Mouse (Mus musculus) neural tube, embryonic 10.5 days (tissue): ENCODE results near the gene Eml1.
A peak's percentile ranks its signal among the peaks of the same experiment; 100 is the strongest.

ENCODE experiments used
- DNase-seq: peaks from one replicate; pipeline ENCODE4 v3.0.0-alpha.2; 2017; ENCODE audit warnings: low spot score; ENCODE audit errors: extremely low spot score

The Eml1 gene

DNA sequence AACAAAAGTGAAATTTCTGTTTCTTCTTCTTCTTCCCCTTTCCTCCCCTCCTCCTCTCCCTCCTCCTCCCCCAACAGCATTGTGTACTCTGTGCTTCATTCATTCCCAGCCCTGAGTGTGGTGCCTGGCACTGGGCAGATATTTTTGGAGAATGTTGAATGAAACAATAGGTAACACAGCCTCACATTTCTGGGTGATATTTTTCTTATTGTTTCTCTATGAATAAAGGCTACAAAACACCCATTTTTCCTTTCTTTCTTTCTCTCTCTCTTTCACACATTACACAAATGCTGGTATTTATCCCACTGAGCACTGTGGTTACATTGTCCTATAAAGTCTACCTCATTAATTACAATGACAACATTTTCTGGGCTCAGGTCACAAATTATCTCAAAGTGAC, 48.8 kb downstream of the Eml1 start:
- no peak for DNase-seq

DNA sequence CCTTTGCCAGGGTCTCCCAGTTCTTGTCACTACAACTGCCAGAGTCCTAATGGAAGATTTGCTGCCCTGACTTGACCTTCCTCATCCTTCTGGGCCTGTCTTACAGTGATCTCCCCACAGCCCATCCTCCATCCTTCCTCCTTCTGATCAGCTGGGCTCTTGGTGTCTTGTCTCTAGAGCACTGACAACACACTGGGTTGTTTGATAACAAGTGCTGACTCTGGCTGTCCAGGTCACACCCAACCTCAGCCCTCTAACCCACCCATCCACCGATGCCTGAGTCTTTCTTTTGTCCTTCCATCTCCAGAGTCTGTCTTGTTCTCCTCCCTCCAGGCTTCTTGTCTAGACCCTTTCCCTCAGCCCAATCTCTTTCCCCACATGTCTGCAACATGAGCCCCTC, 50.7 kb downstream of the Eml1 start:
- no peak for DNase-seq

DNA sequence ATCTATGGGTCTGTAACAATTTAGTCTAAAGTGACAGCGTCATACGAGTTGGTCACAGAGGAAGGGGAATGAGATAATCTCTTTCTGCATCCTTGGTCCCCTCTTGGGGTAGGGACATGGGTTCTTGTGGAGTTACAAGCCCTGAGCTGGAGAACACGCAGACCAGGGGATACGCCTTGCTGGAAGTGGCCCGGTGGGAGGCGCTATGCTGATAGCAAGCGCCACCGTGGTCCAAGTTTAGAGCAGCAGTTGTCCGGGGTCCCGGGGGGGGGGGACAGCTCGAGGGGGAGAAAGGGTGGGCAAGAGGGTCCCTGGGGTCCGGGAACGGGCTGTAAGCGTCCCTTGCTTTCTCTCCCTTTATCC, 51.7 kb downstream of the Eml1 start:
- no peak for DNase-seq

DNA sequence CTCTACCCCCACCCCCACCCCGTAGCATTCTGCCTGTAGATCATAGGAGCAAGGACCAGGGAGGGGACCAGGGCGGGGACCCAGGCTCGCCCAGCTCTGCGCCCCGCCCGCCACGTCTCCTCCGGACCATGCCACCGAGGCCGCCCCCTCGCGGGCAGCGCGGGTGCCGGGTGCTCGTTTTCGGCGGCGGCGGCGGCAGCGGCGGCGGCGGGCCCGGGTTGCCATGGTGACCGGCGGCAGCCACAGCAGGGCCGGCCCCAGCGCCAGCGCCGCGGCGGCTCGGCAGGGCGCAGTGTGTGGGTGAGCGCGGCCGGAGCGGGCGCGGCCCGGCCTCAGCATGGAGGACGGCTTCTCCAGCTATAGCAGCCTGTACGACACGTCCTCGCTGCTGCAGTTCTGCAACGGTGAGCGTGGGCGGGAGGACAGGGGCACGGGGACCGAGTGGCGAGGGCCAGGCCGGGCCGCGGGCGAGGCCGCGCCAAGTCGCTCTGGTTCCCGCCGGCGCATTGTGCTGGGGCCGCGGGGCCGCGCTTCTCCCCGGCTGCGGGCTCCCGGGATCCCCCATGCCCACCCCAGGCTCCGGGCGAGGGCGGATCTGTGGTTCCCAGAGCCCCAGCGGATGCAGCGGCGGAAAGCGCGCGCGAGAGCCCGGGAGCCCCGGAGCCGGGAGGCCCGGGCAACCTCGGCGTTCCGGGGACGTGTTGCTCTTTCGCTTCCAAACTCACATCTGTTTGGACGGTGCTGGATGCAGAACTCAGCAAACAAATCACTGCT, 52.3 kb downstream of the Eml1 start:
- DNase-seq = peak; percentile 95

GRCm38 (mm10) chr12:108430964-108431363, 60.2 kb downstream of the Eml1 start:
- no peak for DNase-seq

- DNase-seq = no peak
Observed at GRCm38 (mm10) chr12:108431714-108432113, 61.0 kb downstream of the Eml1 start.

GRCm38 (mm10) chr12:108432578-108432977, 61.8 kb downstream of the Eml1 start:
- no peak for DNase-seq

DNA sequence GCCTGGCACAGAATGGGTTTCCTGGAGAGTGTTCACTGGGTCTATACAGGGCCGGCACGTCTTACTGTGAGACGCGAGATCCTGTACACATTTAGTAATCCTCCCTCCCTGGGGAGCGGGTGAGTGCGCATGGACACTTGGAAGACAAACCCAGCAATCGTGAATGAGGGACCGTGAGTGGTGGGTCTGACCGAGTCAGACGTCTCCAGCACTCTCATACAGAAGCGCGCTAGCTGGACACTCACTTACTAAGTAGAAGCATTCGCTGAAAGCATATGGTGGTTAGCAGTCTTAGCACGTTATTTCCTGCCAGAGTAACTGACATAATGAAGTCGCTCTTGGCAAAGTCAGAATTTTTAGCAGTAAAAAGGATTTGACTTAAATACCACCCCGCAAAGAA, 62.3 kb downstream of the Eml1 start:
- DNase-seq = no peak

DNA sequence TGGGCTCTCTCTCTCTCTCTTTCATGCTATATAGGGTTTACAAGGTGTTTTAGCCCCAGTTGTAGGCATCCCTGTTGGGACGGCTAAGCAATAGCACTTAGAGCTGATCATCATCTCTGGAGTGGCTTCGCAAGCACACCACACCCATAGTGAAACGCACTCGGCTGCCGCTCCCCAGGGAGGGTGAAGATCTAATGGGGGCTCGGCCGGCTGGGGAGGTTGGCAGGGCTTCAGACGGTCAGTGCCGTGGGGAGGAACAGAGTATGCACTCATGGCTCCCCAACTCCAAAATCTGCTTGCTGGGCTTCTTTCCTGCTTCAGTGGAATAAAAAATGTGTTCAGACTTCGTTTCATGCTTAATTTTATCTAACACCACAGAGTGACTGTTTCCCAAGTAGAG, 62.7 kb downstream of the Eml1 start:
- no peak for DNase-seq

- no peak for DNase-seq
Observed at GRCm38 (mm10) chr12:108435444-108436015, 64.8 kb downstream of the Eml1 start.

DNA sequence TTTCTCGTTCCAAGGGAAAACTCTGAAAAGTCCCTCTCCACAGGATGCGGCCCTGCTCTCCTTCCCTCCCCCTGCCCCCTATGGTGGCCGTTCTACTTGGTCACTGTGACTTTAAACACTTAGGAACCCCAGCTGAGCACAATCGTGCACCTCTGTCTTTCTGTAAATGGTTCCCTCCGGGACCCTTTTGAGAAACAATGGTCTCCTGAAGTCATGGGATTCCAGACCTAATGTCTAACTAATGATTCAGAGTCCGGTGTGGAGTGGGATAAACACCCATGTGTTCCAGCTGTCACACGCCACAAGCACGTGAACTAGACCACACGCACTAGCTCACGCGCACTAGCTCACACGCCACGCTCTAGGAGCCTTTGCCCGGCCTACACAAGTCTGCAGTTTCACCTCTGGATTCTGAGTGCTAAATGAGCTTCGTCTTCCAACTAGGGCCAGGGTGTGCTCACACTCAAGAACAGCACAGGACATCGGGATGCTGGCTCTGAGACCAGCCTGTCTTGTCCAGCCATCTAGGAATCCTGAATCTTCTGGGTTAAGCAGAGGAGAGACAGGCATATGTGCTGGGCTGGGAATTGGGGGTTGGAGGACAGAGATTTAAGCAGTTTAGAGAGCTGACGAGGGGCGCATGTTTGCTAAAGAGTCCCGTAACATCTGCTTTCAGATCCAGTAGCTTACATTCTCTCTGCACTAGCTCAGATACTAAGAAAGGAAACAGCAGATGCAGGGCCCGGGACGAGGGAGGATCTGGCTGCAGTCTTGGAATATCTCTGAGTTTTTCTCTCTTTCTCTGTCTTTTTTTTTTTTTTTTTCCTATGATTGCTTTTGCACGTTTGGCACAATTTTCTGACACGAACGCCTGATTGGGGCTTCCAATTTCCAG, 65.5 kb downstream of the Eml1 start:
- DNase-seq = no peak

DNA sequence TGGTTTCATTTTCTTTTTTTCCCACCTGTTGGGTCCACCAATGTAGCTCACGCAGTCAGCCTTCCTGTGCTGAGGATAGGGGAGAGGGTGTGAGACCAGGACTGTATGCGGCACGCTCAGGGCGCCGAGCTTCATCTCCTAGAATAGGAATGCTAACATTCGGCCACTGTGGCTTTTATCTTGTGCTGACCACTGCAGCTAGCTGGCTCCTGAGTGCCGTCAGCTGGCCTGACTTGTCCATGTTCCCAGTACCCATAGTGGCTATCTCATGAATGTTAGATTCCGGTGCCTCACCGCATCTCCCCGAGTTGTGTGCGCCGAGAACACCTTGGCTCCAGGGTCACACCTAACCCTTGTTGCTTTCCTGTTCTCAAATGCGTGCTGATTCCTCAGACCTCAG, 66.7 kb downstream of the Eml1 start:
- no peak for DNase-seq

DNA sequence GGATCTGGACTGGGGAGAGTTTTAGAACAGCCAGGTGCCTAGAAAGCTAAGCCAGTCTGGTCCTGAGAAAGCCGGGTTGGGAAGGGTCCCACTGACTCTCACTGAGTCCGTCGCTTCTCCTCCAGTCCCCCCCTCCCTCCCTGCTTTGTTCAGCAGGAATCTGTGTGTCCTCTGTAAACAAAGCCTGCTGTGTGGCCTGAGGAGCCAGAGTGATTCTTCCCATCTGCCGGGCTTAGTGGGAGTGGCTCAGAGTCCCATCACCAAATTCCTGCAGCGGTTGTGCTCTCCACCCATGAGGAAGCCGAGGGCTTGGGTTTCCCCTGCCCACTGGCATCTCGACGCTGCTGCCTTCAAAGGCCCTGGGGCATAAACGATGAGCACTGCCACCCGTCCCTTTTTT, 72.5 kb downstream of the Eml1 start:
- peak; percentile 65 for DNase-seq

- no peak for DNase-seq
Observed at GRCm38 (mm10) chr12:108443708-108444107, 73.0 kb downstream of the Eml1 start.

DNA sequence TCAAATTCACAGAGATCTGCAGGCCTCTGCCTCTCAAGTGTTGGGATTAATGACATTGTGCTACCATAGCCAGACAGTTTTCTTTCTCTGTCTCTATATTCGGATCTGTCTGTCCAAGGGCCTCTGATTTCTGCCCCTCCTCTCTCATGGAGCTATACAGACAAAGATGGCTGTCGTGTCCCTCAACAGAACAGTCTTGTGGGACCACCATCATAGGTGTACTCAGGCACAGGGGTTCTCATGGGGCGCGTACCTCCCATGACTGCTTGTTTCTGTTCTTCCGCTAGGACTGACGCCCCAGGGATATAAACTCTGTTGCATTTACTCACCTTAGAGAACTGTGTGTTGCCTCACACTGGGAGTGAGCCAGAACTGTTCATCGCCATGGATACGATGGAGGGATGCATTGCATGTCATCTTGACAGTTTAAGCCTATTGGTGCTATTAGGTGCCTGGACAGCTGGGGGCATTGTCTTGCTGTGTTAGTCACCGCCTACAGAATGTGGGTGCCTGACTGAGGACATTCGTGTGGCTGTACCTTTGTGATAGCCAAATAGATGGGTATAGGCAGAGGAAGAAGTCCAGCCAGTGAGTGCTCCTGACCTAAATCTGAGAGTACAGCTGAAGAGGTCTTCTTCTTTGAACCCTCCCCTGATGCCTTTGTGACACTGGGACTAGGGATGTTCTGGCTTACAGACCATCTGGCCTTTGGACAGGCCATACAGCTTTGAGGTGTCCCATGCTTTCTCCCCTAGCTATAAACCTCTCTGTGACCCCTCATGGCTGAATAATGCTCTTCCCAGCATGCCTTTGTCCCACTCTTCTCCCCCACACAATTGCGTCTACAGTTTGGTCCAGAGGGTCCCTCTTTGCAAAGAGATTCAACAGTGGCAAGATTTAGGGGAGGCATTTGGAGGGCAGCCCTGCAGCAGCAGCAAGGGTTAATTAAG, 73.7 kb downstream of the Eml1 start:
- peak; percentile 49 for DNase-seq

DNA sequence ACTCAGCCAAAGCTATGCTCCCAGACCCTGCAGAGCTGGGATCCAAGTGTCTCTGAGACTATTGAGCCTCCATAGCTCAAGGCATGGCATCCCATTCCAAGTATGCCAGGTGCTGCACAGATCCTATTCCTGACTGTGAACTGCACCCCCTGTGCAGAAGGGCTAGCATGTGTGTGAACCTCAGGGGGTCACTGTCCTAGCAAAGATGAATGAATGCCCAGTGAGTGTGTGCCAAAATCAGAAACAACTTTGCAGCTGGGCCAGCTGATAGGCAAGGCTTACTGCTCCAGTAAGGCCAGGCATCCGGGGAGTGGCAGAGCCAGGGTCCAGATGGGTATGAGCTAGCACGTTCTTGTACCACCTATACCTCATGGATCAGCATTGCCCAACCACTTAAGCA, 76.0 kb downstream of the Eml1 start:
- DNase-seq = no peak

DNA sequence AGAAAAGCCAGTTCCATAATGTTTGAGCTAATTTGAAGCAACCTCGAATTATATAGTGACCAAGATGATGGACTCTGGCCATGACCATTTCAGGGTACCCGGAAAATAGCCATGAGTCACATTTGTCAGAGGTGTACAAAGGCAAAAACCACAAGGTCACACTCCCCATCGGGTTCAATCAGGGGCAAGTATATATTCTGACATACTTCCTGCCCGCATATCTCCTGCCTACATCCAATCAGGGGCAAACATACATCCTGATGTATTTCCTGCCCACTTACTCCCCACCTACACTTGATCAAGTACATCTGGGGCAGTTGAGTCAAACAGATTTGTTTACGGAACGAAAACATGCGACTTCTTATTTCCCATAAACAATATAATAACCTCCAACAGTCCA, 77.6 kb downstream of the Eml1 start:
- no peak for DNase-seq

- no peak for DNase-seq
Observed at GRCm38 (mm10) chr12:108449935-108450334, 79.2 kb downstream of the Eml1 start.

GRCm38 (mm10) chr12:108450546-108450945, 79.8 kb downstream of the Eml1 start:
- DNase-seq = no peak

DNA sequence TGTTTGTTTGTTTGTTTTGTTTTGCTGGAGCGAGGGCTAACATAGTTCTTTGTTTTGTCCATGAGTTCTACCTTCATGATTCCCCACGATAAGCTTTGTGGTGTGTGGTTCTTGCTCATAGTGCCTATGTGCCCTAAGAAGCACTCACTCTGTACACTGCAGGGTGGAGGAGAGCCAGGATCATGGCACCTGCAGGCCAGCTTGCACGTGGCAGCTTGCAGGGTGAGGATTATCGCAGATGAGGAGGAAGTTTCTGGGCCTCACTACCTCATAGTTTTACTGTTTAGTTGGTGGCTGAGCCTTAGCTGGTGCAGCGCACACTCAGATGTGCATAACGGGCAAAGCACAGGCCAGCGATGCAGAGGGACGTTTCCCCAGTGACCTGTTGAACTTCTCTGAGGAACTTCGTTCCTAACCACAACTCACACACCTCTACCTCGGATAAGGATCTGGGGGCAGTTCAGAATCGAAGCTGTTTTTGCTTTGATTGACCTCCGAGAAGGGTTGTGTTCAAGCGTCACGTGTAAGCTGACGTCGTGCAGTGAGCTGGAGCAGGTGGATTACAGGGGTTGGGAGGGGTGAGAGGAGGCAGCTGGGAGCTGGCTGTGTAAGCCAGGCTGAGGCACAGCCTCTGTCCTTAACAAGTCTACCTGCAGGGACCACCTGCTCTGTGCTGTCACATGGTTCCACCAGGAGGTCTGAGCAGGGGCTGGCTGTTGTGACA, 81.6 kb downstream of the Eml1 start:
- no peak for DNase-seq
